Mouse (Mus musculus): Measurements from ENCODE around the gene Bach2. TPM values are rescaled to one million over a fixed set of nuclear protein-coding genes. Genes with fewer than 3 reads are reported as not detected.

Bach2 gene
- polyA plus RNA-seq, 1 experiment from 2014 or later: 19.1 TPM

DNA sequence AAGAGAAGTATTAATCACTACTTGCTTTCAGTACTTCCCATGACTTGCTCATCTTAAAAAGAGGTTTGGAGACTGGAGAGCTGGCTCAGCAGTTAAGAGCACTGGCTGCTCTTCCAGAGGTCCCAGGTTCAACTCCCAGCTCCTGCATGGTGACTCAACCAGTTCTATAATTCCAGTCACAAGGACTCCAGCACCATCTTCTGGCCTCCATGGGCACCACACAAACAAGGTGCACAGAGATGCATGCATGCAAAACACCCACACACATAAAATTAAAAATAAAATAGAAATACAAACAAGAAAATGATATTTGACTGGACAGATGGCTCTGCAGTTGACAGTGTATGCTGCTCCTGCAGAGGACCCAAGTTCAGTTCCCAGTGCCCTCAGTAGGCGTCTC is 336.0 kb downstream of the Bach2 start:
- Histone ChIP-seq H3K9me3 (ENCODE audit: control insufficient read depth, low read length) (no peaks in the 10 kb centered on the region), H3K9ac (ENCODE audit: low read depth, low read length) (no peak overlapping the region), H3K27me3 (replicated peaks; ENCODE audit: control insufficient read depth, insufficient read depth, low read length) (no peaks in the 10 kb centered on the region), H3K4me2 (ENCODE audit: low read length) (no peak overlapping the region), H3K36me3 (ENCODE audit: control insufficient read depth, insufficient read depth, low read length) (peaks cover 2% of the 10 kb centered on the region; the same call in 1 of the 2 replicates), H3K27ac (ENCODE audit: low read depth, low read length) (no peak overlapping the region), H3K4me1 (ENCODE audit: control insufficient read depth, insufficient read depth, low read depth, low read length) (peaks cover 12% of the 10 kb centered on the region), H3K4me3 (ENCODE audit: low read length) (no peak overlapping the region)
- WGBS: 84% methylated on average over 1 of the region's 1 CpGs
- ATAC-seq: no peak

DNA sequence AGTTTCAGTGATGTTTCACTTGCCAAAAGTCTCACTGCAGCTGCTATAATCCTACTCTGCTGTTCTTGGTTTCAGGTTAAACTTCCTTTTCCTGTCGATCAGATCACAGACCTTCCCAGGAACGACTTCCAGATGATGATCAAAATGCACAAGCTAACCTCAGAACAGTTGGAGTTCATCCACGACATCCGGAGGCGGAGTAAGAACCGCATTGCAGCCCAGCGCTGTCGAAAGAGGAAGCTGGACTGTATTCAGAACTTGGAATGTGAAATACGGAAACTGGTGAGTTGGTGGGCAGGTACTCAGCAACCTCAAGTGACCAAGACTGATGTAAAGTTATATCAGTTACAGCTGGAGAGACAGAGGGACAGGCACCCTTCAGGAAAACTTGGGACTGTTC is 336.6 kb downstream of the Bach2 start:
- Histone ChIP-seq H3K36me3 (ENCODE audit: control insufficient read depth, insufficient read depth, low read length) (peaks cover 4% of the 10 kb centered on the region; the same call in 1 of the 2 replicates), H3K4me1 (ENCODE audit: control insufficient read depth, insufficient read depth, low read depth, low read length) (peaks cover 8% of the 10 kb centered on the region), H3K9ac (ENCODE audit: low read depth, low read length) (no peak overlapping the region), H3K4me3 (ENCODE audit: low read length) (no peak overlapping the region), H3K27ac (ENCODE audit: low read depth, low read length) (no peak overlapping the region), H3K27me3 (replicated peaks; ENCODE audit: control insufficient read depth, insufficient read depth, low read length) (no peaks in the 10 kb centered on the region), H3K4me2 (ENCODE audit: low read length) (no peak overlapping the region), H3K9me3 (ENCODE audit: control insufficient read depth, low read length) (no peaks in the 10 kb centered on the region)
- no peak for ATAC-seq
- WGBS: 81% methylated on average over 9 of the region's 9 CpGs

DNA sequence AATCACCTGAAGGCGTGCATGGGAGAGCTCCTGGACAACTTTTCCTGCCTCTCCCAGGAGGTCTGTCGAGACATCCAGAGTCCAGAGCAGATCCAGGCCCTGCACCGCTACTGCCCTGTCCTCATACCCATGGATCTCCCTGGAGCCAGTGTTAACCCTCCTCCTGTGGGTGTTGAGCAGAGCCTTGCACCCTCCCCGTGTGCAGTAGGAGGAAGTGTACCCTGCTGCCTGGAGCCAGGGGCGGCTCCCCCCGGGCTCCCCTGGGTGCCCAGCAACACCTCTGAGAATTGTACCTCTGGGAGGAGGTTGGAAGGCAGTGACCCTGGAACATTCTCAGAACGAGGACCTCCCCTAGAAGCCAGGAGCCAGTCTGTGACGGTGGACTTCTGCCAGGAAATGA is 341.2 kb downstream of the Bach2 start:
- 80% methylated on average over 8 of the region's 8 CpGs for WGBS
- no peak for ATAC-seq
- Histone ChIP-seq H3K4me2 (ENCODE audit: low read length) (no peak overlapping the region), H3K36me3 (ENCODE audit: control insufficient read depth, insufficient read depth, low read length) (peaks cover 7% of the 10 kb centered on the region; the same call in 1 of the 2 replicates), H3K27me3 (replicated peaks; ENCODE audit: control insufficient read depth, insufficient read depth, low read length) (no peaks in the 10 kb centered on the region), H3K27ac (ENCODE audit: low read depth, low read length) (no peak overlapping the region), H3K9ac (ENCODE audit: low read depth, low read length) (no peak overlapping the region), H3K9me3 (ENCODE audit: control insufficient read depth, low read length) (no peaks in the 10 kb centered on the region), H3K4me1 (ENCODE audit: control insufficient read depth, insufficient read depth, low read depth, low read length) (no peaks in the 10 kb centered on the region), H3K4me3 (ENCODE audit: low read length) (no peak overlapping the region)

DNA sequence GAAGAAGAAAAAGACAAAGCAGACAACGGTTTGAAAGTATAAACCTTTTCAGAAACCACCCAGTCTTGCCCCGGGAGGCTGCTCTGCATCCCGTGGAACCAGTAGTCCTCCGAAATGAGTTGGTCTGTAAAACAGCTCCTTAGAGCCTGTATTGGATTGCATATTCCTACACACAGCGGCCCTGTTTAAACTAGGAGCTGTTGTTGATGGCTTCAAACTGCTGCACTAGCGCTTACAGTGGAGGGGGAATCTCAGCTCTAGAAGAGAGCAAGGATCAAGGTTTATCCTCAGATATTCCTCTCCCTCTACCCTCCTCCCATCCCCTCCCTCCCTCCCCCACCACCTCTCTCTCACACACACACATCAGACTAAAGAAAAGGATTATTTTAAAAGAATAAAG is 345.6 kb downstream of the Bach2 start:
- H3K27ac ChIP-seq (ENCODE audit: low read depth, low read length): no peak overlapping the region
- no peak overlapping the region for H3K4me3 ChIP-seq (ENCODE audit: low read length)
- peaks cover 5% of the 10 kb centered on the region; the same call in 1 of the 2 replicates for H3K36me3 ChIP-seq (ENCODE audit: control insufficient read depth, insufficient read depth, low read length)
- no peak overlapping the region for H3K4me2 ChIP-seq (ENCODE audit: low read length)
- H3K4me1 ChIP-seq (ENCODE audit: control insufficient read depth, insufficient read depth, low read depth, low read length): no peaks in the 10 kb centered on the region
- H3K9me3 ChIP-seq (ENCODE audit: control insufficient read depth, low read length): no peaks in the 10 kb centered on the region
- no peak overlapping the region for H3K9ac ChIP-seq (ENCODE audit: low read depth, low read length)
- WGBS: 72% methylated on average over 6 of the region's 6 CpGs
- no peak for ATAC-seq
- H3K27me3 ChIP-seq (replicated peaks; ENCODE audit: control insufficient read depth, insufficient read depth, low read length): no peaks in the 10 kb centered on the region

DNA sequence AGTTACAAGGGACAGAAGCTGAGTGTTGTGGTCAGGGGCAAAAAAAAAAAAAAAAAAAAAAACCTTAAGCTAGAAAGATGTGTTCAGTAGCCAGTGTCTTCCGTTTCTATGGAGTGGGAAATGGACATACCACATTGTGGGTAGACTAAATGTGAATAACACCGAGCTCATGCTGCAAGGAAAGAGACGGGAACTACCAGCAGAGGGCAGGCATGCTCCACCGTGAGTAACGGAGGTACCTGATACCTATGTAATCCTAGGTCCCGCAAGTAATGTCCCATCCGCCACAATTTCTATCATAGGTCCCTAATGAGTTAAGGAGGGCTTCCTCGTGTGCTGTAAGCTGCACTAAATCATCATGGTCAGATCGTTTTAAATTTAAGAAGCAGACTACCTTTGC is 348.0 kb downstream of the Bach2 start:
- Histone ChIP-seq H3K36me3 (ENCODE audit: control insufficient read depth, insufficient read depth, low read length) (no peaks in the 10 kb centered on the region), H3K27ac (ENCODE audit: low read depth, low read length) (no peak overlapping the region), H3K27me3 (replicated peaks; ENCODE audit: control insufficient read depth, insufficient read depth, low read length) (no peaks in the 10 kb centered on the region), H3K4me2 (ENCODE audit: low read length) (no peak overlapping the region), H3K4me1 (ENCODE audit: control insufficient read depth, insufficient read depth, low read depth, low read length) (no peaks in the 10 kb centered on the region), H3K9me3 (ENCODE audit: control insufficient read depth, low read length) (no peaks in the 10 kb centered on the region), H3K4me3 (ENCODE audit: low read length) (no peak overlapping the region), H3K9ac (ENCODE audit: low read depth, low read length) (no peak overlapping the region)
- 18% methylated on average over 9 of the region's 9 CpGs for WGBS
- no peak; the same call in 1 of the 2 replicates for ATAC-seq

DNA sequence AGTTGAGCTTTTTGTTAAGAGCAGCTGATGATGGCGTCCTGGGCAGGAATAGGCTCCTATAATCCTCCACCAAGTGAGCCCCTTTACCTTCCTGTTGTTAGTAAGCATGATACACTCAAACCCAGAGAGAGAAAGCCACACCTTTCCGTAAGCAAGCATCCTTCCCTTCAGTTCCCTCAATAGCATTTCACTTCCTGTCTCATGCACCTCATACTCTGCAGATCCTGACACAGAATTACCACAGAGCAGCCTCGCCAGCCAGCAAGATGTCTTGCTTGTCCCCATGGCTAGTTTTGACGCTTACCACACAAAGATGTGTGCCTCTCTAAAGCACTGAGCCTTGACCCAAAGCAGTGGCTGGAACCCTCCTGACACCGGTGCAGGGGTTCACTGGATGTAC is 348.9 kb downstream of the Bach2 start:
- Histone ChIP-seq H3K27ac (ENCODE audit: low read depth, low read length) (no peak overlapping the region), H3K9me3 (ENCODE audit: control insufficient read depth, low read length) (no peaks in the 10 kb centered on the region), H3K4me3 (ENCODE audit: low read length) (no peak overlapping the region), H3K4me2 (ENCODE audit: low read length) (no peak overlapping the region), H3K27me3 (replicated peaks; ENCODE audit: control insufficient read depth, insufficient read depth, low read length) (no peaks in the 10 kb centered on the region), H3K9ac (ENCODE audit: low read depth, low read length) (no peak overlapping the region), H3K4me1 (ENCODE audit: control insufficient read depth, insufficient read depth, low read depth, low read length) (no peaks in the 10 kb centered on the region), H3K36me3 (ENCODE audit: control insufficient read depth, insufficient read depth, low read length) (no peaks in the 10 kb centered on the region)
- 93% methylated on average over 5 of the region's 5 CpGs for WGBS
- no peak for ATAC-seq

DNA sequence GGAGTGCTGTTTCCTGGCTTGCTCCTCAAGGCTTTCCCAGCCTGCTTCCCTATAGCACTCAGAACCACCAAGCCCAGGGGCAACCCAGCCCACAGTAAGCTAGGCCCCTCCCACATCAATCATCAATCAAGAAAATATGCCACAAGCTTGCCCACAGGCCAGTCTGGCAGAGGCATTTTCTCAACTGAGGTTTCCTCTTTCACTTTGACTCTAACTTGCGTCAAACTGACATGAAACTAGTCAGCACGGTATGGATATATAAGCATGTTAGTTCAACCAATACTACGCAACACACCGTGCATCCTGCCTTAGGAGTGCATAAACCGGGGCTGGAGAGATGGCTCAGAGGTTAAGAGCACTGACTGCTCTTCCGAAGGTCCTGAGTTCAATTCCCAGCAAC is 349.6 kb downstream of the Bach2 start:
- H3K4me1 ChIP-seq (ENCODE audit: control insufficient read depth, insufficient read depth, low read depth, low read length): no peaks in the 10 kb centered on the region
- H3K36me3 ChIP-seq (ENCODE audit: control insufficient read depth, insufficient read depth, low read length): no peaks in the 10 kb centered on the region
- H3K4me3 ChIP-seq (ENCODE audit: low read length): no peak overlapping the region
- H3K27me3 ChIP-seq (replicated peaks; ENCODE audit: control insufficient read depth, insufficient read depth, low read length): no peaks in the 10 kb centered on the region
- H3K9me3 ChIP-seq (ENCODE audit: control insufficient read depth, low read length): no peaks in the 10 kb centered on the region
- no peak overlapping the region for H3K9ac ChIP-seq (ENCODE audit: low read depth, low read length)
- no peak for ATAC-seq
- 91% methylated on average over 6 of the region's 6 CpGs for WGBS
- H3K4me2 ChIP-seq (ENCODE audit: low read length): no peak overlapping the region
- no peak overlapping the region for H3K27ac ChIP-seq (ENCODE audit: low read depth, low read length)

DNA sequence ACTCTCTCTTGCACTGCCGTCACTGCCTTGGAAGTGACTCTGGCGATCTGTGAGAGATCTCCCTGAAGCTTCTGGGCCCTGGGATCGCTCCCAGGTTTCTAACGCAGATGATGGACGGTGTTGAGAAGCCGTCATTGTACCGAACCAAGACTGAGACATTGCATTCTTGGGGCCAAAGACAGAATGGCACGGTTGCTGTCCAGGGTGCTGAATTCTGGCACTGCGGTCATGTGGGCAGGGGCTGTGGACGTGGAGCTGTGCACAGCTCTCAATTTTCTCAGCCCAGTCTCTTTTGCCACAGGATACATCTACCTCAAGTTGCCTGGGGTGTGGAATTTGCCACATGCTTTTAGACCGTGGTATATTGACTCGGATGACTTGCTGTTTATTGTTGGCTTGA is 362.5 kb downstream of the Bach2 start:
- Histone ChIP-seq H3K4me2 (ENCODE audit: low read length) (no peak overlapping the region), H3K9ac (ENCODE audit: low read depth, low read length) (no peak overlapping the region), H3K4me3 (ENCODE audit: low read length) (no peak overlapping the region), H3K4me1 (ENCODE audit: control insufficient read depth, insufficient read depth, low read depth, low read length) (no peaks in the 10 kb centered on the region), H3K27me3 (replicated peaks; ENCODE audit: control insufficient read depth, insufficient read depth, low read length) (no peaks in the 10 kb centered on the region), H3K9me3 (ENCODE audit: control insufficient read depth, low read length) (no peaks in the 10 kb centered on the region), H3K27ac (ENCODE audit: low read depth, low read length) (no peak overlapping the region), H3K36me3 (ENCODE audit: control insufficient read depth, insufficient read depth, low read length) (no peaks in the 10 kb centered on the region)
- ATAC-seq: no peak
- 27% methylated on average over 12 of the region's 12 CpGs for WGBS

DNA sequence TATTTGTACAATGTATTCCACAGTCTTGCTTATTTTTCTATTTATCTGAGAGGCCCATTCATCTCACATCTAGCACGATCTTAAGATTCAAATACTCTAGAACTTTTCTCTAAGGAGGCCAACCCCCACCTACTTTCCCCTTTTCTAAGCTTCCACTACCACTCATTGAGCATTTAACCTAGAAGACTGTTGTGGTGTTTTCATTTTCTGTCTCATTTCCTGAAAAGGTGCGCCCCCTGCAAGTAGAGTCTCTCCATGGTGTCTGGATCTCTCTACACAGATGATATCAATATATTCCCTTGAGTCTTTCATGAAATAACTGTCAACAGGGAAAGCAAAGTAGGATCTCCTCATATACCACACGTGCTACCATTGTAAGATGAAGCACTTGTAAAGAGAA is 364.1 kb downstream of the Bach2 start, which contains the start of gene Gja10:
Gja10 (minus strand) TSS at position 101 of the 400 bp plus-strand sequence.
- no peak for ATAC-seq
- WGBS: 73% methylated on average over 3 of the region's 3 CpGs
- H3K27me3 ChIP-seq (replicated peaks; ENCODE audit: control insufficient read depth, insufficient read depth, low read length): no peaks in the 10 kb centered on the region

More for the DNA sequence above, 364.1 kb downstream of the Bach2 start, which contains the start of gene Gja10:
- H3K4me2 ChIP-seq (ENCODE audit: low read length): no peak within 1 kb of the TSS
- no peaks in the 10 kb centered on the region for H3K9me3 ChIP-seq (ENCODE audit: control insufficient read depth, low read length)
- no peak within 1 kb of the TSS for H3K4me3 ChIP-seq (ENCODE audit: low read length)
- no peaks in the 10 kb centered on the region for H3K4me1 ChIP-seq (ENCODE audit: control insufficient read depth, insufficient read depth, low read depth, low read length)
- no peaks in the 10 kb centered on the region for H3K36me3 ChIP-seq (ENCODE audit: control insufficient read depth, insufficient read depth, low read length)
- H3K27ac ChIP-seq (ENCODE audit: low read depth, low read length): no peak within 1 kb of the TSS
- no peak within 1 kb of the TSS for H3K9ac ChIP-seq (ENCODE audit: low read depth, low read length)
